Mouse (Mus musculus) intestine, postnatal 0 days (tissue): Measurements from ENCODE around the gene Dnajc8. TPM values are rescaled to one million over a fixed set of nuclear protein-coding genes. Genes with fewer than 3 reads are reported as not detected.

Experiments
- ATAC-seq: fragments of 200-750 bp; cut with Nextera tagmentation; 2 replicates; pipeline ENCODE4 v1.8.0; 2017; ENCODE audit warnings: mild to moderate bottlenecking, moderate TSS enrichment, moderate library complexity
- H3K27ac ChIP-seq: fragments of 300-500 bp; sonication (generic); 2 replicates; pipeline ENCODE4 v1.5.1; 2014; ENCODE audit warnings: mild to moderate bottlenecking, low read depth, low read length, moderate library complexity
- H3K27me3 ChIP-seq: fragments of 300-500 bp; sonication (generic); replicated peaks from 2 replicates; pipeline ENCODE4 v1.6.1; 2014; ENCODE audit warnings: low read length, mixed read lengths; ENCODE audit not compliant: control insufficient read depth, insufficient read depth
- H3K36me3 ChIP-seq: fragments of 300-500 bp; sonication (generic); 2 replicates; pipeline ENCODE4 v1.6.1; 2014; ENCODE audit warnings: mild to moderate bottlenecking, moderate library complexity; ENCODE audit not compliant: control insufficient read depth, insufficient read depth
- H3K4me1 ChIP-seq: fragments of 300-500 bp; sonication (generic); replicated peaks from 2 replicates; pipeline ENCODE4 v1.6.1; 2014; ENCODE audit warnings: antibody characterized with exemption, low read length, mixed read lengths; ENCODE audit not compliant: control insufficient read depth, insufficient read depth
- H3K4me2 ChIP-seq: fragments of 300-500 bp; sonication (generic); replicated peaks from 2 replicates; pipeline ENCODE4 v1.6.1; 2014; ENCODE audit warnings: low read depth, mild to moderate bottlenecking, moderate library complexity
- H3K4me3 ChIP-seq: fragments of 300-500 bp; sonication (generic); 2 replicates; pipeline ENCODE4 v1.5.1; 2014; ENCODE audit warnings: low read depth, low read length
- H3K9ac ChIP-seq: fragments of 300-500 bp; sonication (generic); 2 replicates; pipeline ENCODE4 v1.6.1; 2014; ENCODE audit warnings: mild to moderate bottlenecking, low read depth, low read length
- H3K9me3 ChIP-seq: fragments of 300-500 bp; sonication (generic); 2 replicates; pipeline ENCODE4 v1.6.1; 2016; ENCODE audit warnings: mixed run types; ENCODE audit not compliant: control insufficient read depth
- CTCF ChIP-seq: sonication (generic); IDR thresholded peaks from 2 replicates; pipeline ENCODE4 v1.5.1; 2016; ENCODE audit warnings: low read depth, mild to moderate bottlenecking, control low read depth, antibody characterized with exemption, moderate library complexity
- WGBS: fragments of 180-500 bp; shearing (Covaris S2); extraction: QIAGEN DNeasy Blood & Tissue Kit; methylation state at CpG from one replicate; pipeline ENCODE4 v1.1.7; 2014; 5-methylcytosine and 5-hydroxymethylcytosine counted together
- polyA plus RNA-seq: library from polyadenylated mRNA; unstranded; fragments of >200 nt; fragmentation: Nextera tagmentation; extraction: Ambion mirVana; gene quantifications from 2 replicates; pipeline ENCODE4 v1.2.1, GENCODE M21; 2015

The Dnajc8 gene
- polyA plus RNA-seq = 119 and 120 TPM in 2 replicates

- ATAC-seq = peak; percentile 65
- H3K27me3 ChIP-seq = no peaks in the 10 kb centered on the region
- H3K4me1 ChIP-seq = peaks cover 4% of the 10 kb centered on the region
- H3K36me3 ChIP-seq = peaks cover 26% of the 10 kb centered on the region; the same call in 1 of the 2 replicates
- H3K4me2 ChIP-seq = peak within 1 kb of the TSS; percentile 79
- H3K9ac ChIP-seq = peak within 1 kb of the TSS; percentile 98
- H3K27ac ChIP-seq = peak within 1 kb of the TSS; percentile 92
- TF ChIP-seq CTCF = no peak
- no peaks in the 10 kb centered on the region for H3K9me3 ChIP-seq
- peak within 1 kb of the TSS; percentile 100 for H3K4me3 ChIP-seq
- under 1% methylated on average over 60 of the region's 60 CpGs for WGBS
Observed at GRCm38 (mm10) chr4:132535406-132536121, at the start of gene Dnajc8. TSS of gene Dnajc8 (plus strand) at chr4:132535550.

DNA sequence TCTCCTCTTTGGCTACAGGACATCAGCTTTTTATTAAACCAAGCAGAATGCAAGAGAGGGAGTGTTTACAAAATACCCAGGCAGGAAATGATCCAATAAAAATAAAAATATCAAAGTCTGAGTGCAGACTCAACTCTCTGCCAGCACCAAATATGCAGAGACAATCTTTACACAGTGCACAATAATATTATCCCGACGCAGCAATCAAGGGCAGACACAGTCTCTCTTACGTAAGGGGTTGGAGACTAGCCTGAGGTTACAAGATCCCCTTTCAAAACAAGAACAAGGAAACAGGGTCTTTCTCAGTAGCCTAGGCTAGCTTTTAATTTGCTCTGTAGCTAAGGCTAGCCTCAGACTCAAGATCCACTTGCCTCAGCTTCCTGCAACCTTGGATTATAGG, 46.8 kb upstream of the Dnajc8 start:
- ATAC-seq = no peak
- Histone ChIP-seq H3K27ac (no peak overlapping the region), H3K27me3 (no peaks in the 10 kb centered on the region), H3K9ac (no peak overlapping the region), H3K4me2 (no peak overlapping the region), H3K4me3 (no peak overlapping the region), H3K36me3 (peaks cover 9% of the 10 kb centered on the region), H3K4me1 (peaks cover 1% of the 10 kb centered on the region), H3K9me3 (no peaks in the 10 kb centered on the region)
- TF ChIP-seq CTCF = no peak
- WGBS = 36% methylated on average over 3 of the region's 3 CpGs

DNA sequence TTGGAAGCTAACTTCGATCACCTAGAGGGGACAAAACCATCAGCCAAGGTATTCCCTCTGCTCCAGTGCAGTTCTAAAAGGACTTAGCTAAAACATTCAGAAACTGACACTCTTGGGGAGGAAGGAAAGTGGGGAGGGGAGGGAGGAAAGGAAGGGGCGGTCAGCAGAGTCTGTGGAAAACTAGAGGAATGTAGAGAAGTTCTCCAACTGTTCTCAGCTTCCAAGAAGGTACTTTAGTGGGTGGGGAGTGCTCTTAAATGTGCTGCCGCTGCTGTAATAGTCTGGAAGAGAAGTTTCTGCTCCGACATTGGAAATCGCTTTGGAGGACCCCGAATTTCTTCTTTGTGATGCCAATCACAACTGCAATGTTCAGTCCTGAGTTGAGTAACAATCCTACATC, 46.4 kb upstream of the Dnajc8 start:
- H3K4me3 ChIP-seq = no peak overlapping the region
- no peak overlapping the region for H3K4me2 ChIP-seq
- H3K36me3 ChIP-seq = peaks cover 13% of the 10 kb centered on the region
- H3K27ac ChIP-seq = no peak overlapping the region
- no peak for ATAC-seq
- no peaks in the 10 kb centered on the region for H3K9me3 ChIP-seq
- no peak for TF ChIP-seq CTCF
- 79% methylated on average over 6 of the region's 6 CpGs for WGBS
- H3K4me1 ChIP-seq = no peaks in the 10 kb centered on the region; the same call in 1 of the 2 replicates
- no peaks in the 10 kb centered on the region for H3K27me3 ChIP-seq
- no peak overlapping the region for H3K9ac ChIP-seq

- no peak for TF ChIP-seq CTCF
- Histone ChIP-seq H3K4me2 (no peak overlapping the region), H3K36me3 (peaks cover 21% of the 10 kb centered on the region), H3K4me3 (no peak overlapping the region), H3K27me3 (no peaks in the 10 kb centered on the region), H3K9ac (no peak overlapping the region), H3K9me3 (no peaks in the 10 kb centered on the region), H3K27ac (no peak overlapping the region), H3K4me1 (no peaks in the 10 kb centered on the region; the same call in 1 of the 2 replicates)
- 92% methylated on average over 15 of the region's 15 CpGs for WGBS
- no peak for ATAC-seq
Observed at GRCm38 (mm10) chr4:132490273-132491010, 44.9 kb upstream of the Dnajc8 start.

DNA sequence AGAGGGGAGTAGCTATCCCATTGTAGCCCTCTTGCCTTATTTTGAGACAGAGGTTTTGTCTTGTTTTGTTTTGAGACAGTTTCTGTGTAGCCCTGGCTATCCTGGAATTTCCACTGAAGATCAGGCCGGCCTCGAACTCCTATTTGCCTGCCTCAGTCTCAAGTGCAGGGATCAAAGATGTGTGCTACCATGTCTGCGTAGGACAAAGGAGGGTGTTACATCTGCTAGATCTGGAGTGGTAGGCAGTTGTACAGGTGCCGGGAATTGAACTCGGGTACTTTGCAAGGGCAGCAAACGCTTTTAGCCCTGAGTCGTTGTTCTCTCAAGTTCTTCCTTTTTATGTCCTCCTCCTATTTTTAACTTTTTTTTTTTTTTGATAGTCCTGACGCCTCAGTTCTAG, 44.3 kb upstream of the Dnajc8 start:
- no peak overlapping the region for H3K4me3 ChIP-seq
- TF ChIP-seq CTCF = no peak
- 94% methylated on average over 8 of the region's 8 CpGs for WGBS
- no peaks in the 10 kb centered on the region for H3K27me3 ChIP-seq
- no peak overlapping the region for H3K4me2 ChIP-seq
- H3K36me3 ChIP-seq = peaks cover 27% of the 10 kb centered on the region
- H3K9me3 ChIP-seq = no peaks in the 10 kb centered on the region
- no peak overlapping the region for H3K9ac ChIP-seq
- ATAC-seq = no peak
- H3K27ac ChIP-seq = no peak overlapping the region
- no peaks in the 10 kb centered on the region; the same call in 1 of the 2 replicates for H3K4me1 ChIP-seq

DNA sequence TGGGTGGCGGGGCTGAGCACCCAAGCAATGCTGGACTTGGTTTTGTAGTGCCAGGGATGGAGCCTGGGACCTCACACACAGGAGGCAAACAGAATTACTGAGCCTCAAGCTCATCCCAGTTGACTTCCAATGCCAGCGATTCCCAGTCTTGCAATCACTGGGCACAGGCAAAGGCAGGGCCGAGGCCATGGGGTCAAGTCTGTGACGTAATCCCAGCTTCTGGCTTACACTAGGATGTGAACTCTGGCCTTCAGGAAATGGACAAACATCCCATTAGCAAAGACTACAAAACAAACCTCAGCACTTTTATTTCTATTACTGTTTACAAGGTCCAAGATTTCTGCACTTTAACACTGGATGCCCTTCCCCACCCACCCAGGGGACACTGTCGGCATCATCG, 43.6 kb upstream of the Dnajc8 start:
- Histone ChIP-seq H3K4me2 (no peak overlapping the region), H3K27me3 (no peaks in the 10 kb centered on the region), H3K4me1 (no peaks in the 10 kb centered on the region; the same call in 1 of the 2 replicates), H3K27ac (no peak overlapping the region), H3K9ac (no peak overlapping the region), H3K9me3 (no peaks in the 10 kb centered on the region), H3K4me3 (no peak overlapping the region), H3K36me3 (peaks cover 34% of the 10 kb centered on the region)
- 63% methylated on average over 6 of the region's 6 CpGs for WGBS
- TF ChIP-seq CTCF = no peak
- ATAC-seq = peak; percentile 37
